Mouse (Mus musculus) kidney, postnatal 4 days (tissue): ENCODE measurements around the gene Mecom.
"Not testable (repeated sequence)": the region's sequence is repeated elsewhere in the genome, so short reads cannot be mapped to it uniquely, and the experiment has no call there.

Experiments used
- DNase-seq, 2 experiments: peaks; one replicate each; pipeline ENCODE4 v3.0.0; 2021; ENCODE audit warnings: mixed read lengths in 2 of 2

Gene Mecom

DNA sequence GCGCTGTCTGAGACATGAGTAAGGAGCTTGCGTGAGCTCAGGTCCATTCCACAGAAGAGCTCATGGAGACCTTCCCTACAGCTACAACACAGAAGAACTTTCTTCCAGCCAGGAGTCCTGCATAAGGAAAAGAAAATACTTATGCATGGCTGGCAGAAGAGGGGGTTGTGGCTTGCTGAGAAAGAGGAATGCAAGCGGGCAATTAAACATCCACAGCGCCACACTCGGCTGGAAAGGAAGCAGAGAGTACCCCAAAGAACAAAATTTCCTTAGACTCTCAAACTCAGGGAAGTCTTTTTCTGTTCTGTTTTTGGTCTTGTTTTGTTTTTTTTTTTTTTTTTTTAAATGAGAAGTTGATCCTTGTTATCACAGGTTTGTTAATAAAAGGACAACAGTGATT is 300.6 kb downstream of the Mecom start:
- peak; percentile 28 to 46 for DNase-seq

GRCm38 (mm10) chr3:30246431-30247041 is 301.3 kb downstream of the Mecom start:
- peak; percentile 28 to 48 for DNase-seq

DNA sequence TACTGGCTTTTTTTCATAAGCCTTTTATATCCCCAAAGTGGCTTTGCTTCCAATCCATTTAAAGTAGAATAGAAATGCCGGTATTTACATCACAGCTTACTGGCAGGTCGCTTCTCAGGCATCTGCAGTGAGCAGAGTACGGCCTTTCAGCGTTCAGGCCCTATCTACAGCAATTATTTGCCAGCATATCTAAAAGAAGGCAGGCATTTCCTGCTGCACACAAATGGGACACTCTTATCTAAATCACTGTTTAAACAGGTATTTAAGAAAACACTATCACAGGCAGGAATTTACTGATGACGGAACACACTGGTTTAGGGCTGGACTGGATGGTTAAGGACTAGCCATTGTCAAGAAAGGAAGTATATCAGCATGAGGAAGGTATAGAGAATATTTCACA is 301.9 kb downstream of the Mecom start:
- DNase-seq, result no peak

DNA sequence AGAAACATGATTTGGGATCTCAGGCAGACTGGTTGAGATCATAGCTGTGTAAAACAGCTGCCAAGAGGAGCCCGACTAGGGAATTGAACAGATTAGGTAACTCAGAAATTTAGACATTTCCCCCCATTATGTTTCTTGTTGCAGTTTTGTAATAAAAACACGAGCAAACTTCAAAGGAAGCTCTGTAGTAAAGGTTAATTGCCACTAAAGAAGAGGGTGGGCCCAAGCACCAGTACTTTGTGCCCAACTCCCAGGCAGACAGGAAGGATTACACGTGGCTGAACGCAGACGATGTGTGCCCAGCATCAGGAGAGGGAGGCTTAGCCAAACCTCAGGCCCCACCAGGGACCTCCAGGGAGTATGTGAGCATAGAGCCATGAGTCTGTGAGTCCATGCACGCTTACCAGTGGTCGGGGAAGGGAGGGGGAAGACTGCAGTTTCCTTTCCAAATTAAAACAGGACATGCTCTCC is 303.4 kb downstream of the Mecom start:
- peak; percentile 15 to 30 for DNase-seq

DNA sequence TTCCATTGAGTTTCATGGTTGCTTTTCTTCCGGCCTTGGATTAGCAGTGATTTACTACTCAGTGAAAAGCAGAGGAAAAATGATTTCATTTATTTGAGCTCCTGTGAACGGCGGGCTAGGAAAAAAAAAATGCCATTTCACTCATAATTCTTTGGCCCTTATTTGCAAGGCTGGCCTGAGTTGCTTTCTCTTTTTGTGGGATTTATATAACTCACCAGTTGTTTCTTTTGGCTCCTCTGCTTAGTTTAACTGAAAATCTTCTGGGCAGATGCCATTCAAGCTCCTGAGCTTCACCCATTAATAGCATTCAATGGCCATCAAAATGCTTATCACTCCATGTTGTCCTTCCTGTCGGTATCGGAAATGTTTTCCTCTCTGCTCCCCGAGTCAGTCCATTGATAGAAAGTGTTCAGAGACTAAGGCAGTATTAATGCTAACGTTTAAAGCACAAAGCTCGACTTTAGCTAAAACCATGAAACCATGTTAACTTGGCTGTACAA is 304.0 kb downstream of the Mecom start:
- DNase-seq, result no peak

GRCm38 (mm10) chr3:30239416-30239815 is 308.4 kb downstream of the Mecom start:
- no peak for DNase-seq

- DNase-seq, result no peak
These were observed 310.3 kb downstream of the Mecom start for GRCm38 (mm10) chr3:30237493-30237892.

DNA sequence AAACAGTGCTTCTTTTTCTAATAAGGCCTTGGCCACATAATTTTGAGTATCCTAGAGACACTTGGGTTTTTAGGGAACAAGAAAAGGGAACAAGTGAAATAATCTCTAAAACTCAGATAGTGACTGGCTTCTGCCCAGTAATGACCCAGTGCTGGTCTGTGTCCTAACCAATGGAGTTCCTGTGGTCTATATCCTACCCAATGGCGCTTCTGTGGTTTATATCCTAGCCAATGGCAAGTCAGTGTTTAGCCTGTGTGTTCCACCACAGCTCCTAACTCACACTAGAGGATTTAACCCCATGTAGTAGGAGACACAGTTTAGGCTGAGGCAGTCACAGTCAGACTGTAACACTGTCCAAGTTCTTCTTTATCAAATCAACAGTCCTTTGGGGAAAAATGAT is 313.8 kb downstream of the Mecom start:
- no peak for DNase-seq

DNA sequence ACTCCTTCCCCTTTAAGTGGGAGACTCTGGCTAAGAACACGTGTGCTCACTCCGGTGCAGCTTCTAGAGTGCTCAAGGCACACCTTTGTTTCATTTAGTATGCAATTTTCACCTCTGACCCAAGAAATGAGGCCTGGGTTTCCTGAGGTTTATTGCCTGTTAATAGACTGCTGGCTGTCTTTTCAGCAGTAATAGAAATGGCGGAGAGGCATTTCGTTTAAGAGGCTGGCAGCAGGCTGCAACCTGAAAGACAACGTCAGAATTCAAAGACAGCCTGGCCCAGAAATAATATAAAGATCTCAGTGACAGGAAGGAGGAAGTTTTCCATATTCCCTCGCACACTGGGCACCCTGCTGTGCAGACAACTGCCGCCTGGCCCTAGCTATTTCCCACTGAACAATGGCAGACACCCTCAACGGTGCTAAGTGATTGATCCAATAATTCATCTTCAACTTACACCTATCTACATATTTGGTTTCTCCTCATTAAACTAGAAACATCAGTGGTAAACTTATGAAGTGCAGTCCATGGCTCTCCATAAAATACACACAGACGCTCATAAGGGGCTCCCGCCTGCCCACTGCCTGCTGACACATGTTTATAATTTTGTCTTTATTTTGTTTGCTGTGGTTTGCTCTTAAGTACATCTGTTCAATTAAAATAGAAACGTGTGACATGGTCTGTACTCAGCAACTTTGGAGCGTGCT is 319.7 kb downstream of the Mecom start:
- DNase-seq, result no peak

DNA sequence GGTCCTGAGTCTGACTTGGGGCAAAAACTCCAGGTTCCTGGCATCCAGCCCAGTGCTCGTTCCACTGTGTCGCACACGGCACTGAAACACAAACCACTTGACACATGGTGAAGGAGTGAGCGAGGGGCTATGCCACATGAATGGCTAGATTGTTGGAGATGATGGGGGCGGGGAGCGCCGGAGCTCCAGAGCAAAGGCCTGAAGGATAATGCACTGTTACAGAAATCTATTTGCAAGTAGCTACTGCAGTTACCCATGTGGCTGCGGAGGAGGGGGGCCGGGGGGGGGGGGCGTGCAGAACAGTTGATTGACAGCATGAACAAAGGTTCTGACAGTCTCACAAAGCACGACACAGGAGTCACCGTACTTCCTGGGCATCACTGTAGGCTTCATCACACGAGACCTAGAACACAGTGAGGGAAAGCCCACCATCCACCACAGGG is 320.9 kb downstream of the Mecom start:
- DNase-seq, result peak; percentile 66 to 75

- not testable (repeated sequence) for DNase-seq
These were observed 322.6 kb downstream of the Mecom start for GRCm38 (mm10) chr3:30225200-30225599.

DNA sequence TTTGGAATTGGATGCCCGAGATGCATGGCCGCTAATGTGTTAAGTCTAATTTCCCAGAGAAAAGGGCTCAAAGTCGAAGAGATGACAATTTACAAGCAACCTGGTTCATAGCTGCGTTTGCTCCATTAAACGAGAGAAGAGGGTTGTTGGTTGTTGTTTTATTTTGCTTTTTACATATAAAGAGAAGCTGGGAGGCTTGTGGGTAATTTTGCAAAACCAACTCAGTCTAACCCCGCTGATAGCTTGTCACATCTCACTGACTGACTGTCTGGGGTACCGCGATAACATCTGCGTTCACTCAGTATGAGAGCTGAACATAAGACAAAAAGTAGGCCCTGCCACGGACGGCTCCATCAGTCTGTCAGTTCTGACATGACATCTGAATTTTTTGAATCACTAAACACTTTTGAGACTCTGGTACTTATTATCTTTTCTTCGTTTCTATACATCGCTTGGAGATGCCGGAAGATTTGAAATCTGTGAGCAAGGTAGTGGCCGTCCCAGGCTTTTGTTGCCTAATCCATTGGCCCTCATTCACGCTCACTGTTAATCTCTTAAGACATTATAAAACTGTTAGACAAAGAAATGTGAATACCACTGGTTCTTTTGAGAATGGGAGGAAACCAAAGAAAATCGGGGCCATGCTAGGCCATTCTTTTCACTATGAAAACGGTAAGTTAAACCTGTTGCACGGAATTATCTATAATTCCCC is 327.0 kb downstream of the Mecom start:
- DNase-seq, result no peak

DNA sequence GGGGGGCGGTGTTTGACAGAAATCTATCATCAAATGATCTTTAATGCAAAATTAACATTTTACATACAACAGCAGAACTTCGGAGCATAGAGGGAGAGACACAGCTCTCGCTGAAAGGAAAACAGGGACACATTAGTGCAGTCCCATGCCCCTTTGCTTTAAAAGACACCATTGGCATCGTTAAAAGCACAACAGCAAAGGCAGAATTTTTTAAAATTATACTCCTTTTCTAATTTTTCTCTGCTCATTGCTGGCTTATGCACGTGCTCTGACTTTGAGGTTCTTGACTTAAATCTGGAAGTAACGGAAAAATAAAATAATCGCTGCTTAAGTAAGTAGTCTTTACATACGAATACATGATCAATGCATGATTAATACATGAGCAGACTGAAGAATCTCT is 327.9 kb downstream of the Mecom start:
- no peak for DNase-seq

GRCm38 (mm10) chr3:30219190-30219884 is 328.5 kb downstream of the Mecom start:
- no peak for DNase-seq

DNA sequence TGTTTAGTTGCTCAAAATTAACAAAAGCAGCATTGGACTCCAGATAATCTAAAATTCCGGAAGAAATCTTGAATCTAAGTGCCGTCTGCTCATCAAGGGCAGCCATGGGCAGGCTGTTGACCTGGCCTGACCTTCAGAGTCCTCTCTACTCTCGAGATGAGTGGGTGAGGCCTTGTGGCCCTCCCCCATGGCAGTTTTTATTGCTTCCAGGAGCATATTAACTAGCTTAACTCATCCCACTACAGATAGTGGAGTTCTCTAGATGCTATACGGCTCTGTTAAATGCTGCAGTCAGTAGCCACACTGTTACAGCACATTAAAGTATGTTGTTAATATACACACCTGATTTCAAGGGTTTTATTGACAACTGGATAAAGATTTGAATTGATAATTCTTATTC is 333.2 kb downstream of the Mecom start:
- DNase-seq, result no peak

DNA sequence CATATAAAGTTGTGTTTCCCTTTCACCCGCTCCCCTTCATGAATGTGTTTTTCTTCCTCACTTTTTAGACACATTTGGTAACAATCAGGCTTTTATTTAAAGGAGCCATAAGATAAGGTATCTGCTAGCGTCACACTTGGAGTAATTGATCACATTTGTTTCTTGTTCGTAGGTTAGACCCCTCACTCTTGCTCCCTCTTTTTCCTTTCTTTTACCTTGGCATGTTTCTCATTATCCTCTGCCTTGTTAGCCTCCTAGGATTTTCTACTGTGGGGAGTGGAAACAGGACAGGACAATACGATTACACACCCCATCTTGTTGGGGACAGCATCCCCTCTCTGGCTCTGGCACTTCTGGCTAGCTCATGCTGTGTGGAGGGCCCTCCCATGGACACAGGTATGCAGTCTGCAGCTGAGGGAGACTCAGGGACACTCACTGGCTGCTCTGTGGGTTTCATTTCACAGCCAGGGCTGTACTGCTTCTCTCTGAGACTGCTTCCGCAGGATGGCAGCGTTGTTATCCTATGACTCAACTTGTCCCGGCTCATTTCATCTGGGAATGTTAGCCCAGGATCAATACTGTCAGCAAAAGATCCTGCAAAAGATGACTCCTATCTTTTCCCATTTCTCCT is 334.2 kb downstream of the Mecom start:
- DNase-seq, result no peak

DNA sequence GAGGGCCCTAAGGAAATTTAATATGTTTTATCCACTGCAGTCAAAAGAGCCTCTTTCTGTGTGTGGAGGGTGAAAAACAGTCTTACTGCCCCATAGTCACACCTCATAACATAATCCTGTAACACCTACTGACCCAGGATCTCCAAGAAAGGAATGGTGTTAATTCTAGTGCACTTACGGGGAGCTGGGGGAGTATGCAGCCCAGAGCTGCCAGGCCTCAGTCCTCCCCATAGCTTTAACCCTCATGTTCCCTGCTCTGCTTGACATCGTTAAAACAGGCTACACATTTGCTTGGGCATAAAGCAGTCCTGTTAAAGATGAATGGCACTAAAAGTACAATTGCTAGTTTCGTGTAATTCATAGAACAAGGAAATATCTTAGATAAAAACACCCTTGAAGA is 335.0 kb downstream of the Mecom start:
- no peak for DNase-seq

DNA sequence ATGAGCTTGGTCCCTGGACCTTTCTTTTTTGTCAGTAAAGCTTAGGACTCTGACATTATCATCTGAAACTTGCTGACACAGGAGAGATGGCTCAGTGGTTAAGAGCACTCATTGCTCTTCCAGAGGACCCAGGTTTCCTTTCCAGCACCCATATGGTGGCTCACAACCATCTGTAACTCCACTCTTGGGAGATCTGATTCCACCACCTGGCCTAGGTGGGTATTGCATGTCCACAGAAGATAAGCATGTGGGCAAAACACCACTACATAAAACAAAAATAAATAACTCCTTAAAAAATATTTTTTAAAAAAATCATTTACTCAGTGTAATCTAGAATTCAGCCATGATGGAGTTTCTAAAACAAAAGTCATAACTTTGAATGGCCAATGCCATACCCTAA is 338.7 kb downstream of the Mecom start:
- DNase-seq, result no peak

GRCm38 (mm10) chr3:30207886-30208285 is 339.9 kb downstream of the Mecom start:
- no peak for DNase-seq

DNA sequence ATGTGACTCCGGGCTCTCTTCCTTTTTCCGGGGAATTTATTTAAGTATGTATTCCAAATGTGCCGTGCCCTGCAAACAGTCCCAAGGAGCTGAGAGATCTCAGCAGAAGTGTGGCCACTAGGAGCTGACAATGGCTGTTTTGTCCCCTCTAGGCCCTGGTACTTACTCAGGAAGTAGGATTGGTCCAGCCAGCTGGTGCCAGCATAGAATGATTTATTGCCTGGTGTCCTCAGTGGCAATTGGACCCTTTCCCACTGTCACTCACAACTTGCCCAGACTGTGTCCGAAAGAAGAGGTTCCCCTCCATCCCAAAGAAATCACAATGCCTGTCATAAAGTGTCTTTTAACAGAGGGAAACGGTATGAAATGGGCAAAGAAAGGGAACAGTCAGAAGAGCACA is 340.4 kb downstream of the Mecom start:
- peak in 1 of 2 experiments; percentile 26 for DNase-seq

GRCm38 (mm10) chr3:30206123-30206522 is 341.7 kb downstream of the Mecom start:
- no peak for DNase-seq

GRCm38 (mm10) chr3:30203764-30204163 is 344.0 kb downstream of the Mecom start:
- DNase-seq, result no peak

- no peak for DNase-seq
These were observed 349.0 kb downstream of the Mecom start for GRCm38 (mm10) chr3:30198854-30199253.
